Mouse (Mus musculus) B cell, adult (primary cell): ENCODE measurements around the gene Gm11115. TPM values are rescaled to one million over a fixed set of nuclear protein-coding genes. Genes with fewer than 3 reads are reported as not detected.

Source experiments
- total RNA-seq: library from RNA; stranded (reverse); gene quantifications from 4 replicates; pipeline ENCODE4 v1.2.4, GENCODE M21; 2023; ENCODE audit not compliant: inconsistent age

Gm11115 gene
- not detected in 4 replicates for total RNA-seq

GRCm38 (mm10) chr5:88153999-88154398 lies at the start of gene Gm11115:
Gm11115 (minus strand) TSS chr5:88154099.

GRCm38 (mm10) chr5:88111430-88111829 lies 42.5 kb downstream of the Gm11115 start, which contains the start of gene Gm11116:
Gm11116 (minus strand) TSS chr5:88111530.

Other genes with a start within 250 kb of the Gm11115 start
- not detected in 4 replicates for gene Csn3, start 228.5 kb downstream of the Gm11115 start, total RNA-seq
- not detected in 4 replicates for gene 2310003L06Rik, start 184.6 kb downstream of the Gm11115 start, total RNA-seq
- not detected in 4 replicates for gene Gm28434, start 184.6 kb downstream of the Gm11115 start, total RNA-seq
- gene Cabs1, start 174.7 kb downstream of the Gm11115 start, total RNA-seq = not detected in 4 replicates
- gene Smr3a, start 151.6 kb downstream of the Gm11115 start, total RNA-seq = not detected in 4 replicates
- gene Smr2, start 67.5 kb downstream of the Gm11115 start, total RNA-seq = not detected in 4 replicates
- not detected in 4 replicates for gene Gm11116, start 42.6 kb downstream of the Gm11115 start, total RNA-seq
- not detected in 4 replicates for gene Gm7714, start 114.8 kb upstream of the Gm11115 start, total RNA-seq
- gene Prol1, start 163.2 kb upstream of the Gm11115 start, total RNA-seq = not detected in 4 replicates
- not detected in 4 replicates for gene Amtn, start 222.0 kb upstream of the Gm11115 start, total RNA-seq